Mouse (Mus musculus) midbrain, embryonic 15.5 days (tissue): ENCODE results near the gene Sv2c. TPM values are rescaled to one million over a fixed set of nuclear protein-coding genes. Genes with fewer than 3 reads are reported as not detected.
"Not testable (repeated sequence)": the region's sequence is repeated elsewhere in the genome, so short reads cannot be mapped to it uniquely, and the experiment has no call there.

Source experiments
- ATAC-seq: fragments of 200-750 bp; cut with Nextera tagmentation; replicated peaks from 2 replicates; pipeline ENCODE4 v1.8.0; 2017; ENCODE audit warnings: moderate TSS enrichment
- H3K27ac ChIP-seq: fragments of 300-500 bp; sonication (generic); 2 replicates; pipeline ENCODE4 v1.5.1; 2015; ENCODE audit warnings: mild to moderate bottlenecking, inconsistent platforms
- H3K27me3 ChIP-seq: fragments of 300-500 bp; sonication (generic); replicated peaks from 2 replicates; pipeline ENCODE4 v1.6.1; 2015; ENCODE audit warnings: inconsistent platforms
- H3K36me3 ChIP-seq: fragments of 300-500 bp; sonication (generic); replicated peaks from 2 replicates; pipeline ENCODE4 v1.6.1; 2015; ENCODE audit warnings: inconsistent platforms
- H3K4me1 ChIP-seq: fragments of 300-500 bp; sonication (generic); 2 replicates; pipeline ENCODE4 v1.6.1; 2015; ENCODE audit warnings: inconsistent platforms
- H3K4me2 ChIP-seq: fragments of 300-500 bp; sonication (generic); 2 replicates; pipeline ENCODE4 v1.6.1; 2015; ENCODE audit warnings: inconsistent platforms, mild to moderate bottlenecking, moderate library complexity
- H3K4me3 ChIP-seq: fragments of 300-500 bp; sonication (generic); 2 replicates; pipeline ENCODE4 v1.5.1; 2015; ENCODE audit warnings: mild to moderate bottlenecking, inconsistent platforms
- H3K9ac ChIP-seq: fragments of 300-500 bp; sonication (generic); 2 replicates; pipeline ENCODE4 v1.6.1; 2015; ENCODE audit warnings: mild to moderate bottlenecking, inconsistent platforms
- H3K9me3 ChIP-seq: fragments of 300-500 bp; sonication (generic); 2 replicates; pipeline ENCODE4 v1.6.1; 2016; ENCODE audit warnings: inconsistent platforms
- WGBS: fragments of 180-500 bp; shearing (Covaris S2); methylation state at CpG from one replicate; pipeline ENCODE4 v1.1.7; 2015; ENCODE audit warnings: mixed read lengths; 5-methylcytosine and 5-hydroxymethylcytosine counted together
- polyA plus RNA-seq: library from polyadenylated mRNA; unstranded; fragments of >200 nt; fragmentation: Nextera tagmentation; extraction: Ambion mirVana; gene quantifications from 2 replicates; pipeline ENCODE4 v1.2.1, GENCODE M21; 2015

Gene Sv2c
- polyA plus RNA-seq, 1 experiment from 2014 or later = 9.1 TPM

- H3K4me3 ChIP-seq = no peak overlapping the region
- H3K27ac ChIP-seq = no peak overlapping the region
- 82% methylated on average over 6 of the region's 6 CpGs for WGBS
- no peaks in the 10 kb centered on the region for H3K36me3 ChIP-seq
- peaks cover 16% of the 10 kb centered on the region for H3K27me3 ChIP-seq
- no peak for ATAC-seq
- no peak overlapping the region for H3K9ac ChIP-seq
- H3K4me1 ChIP-seq = peaks cover 17% of the 10 kb centered on the region
- H3K4me2 ChIP-seq = no peak overlapping the region
- H3K9me3 ChIP-seq = no peaks in the 10 kb centered on the region
Measured at GRCm38 (mm10) chr13:96126669-96127068, 5.7 kb downstream of the Sv2c start.

- Histone ChIP-seq H3K27ac (no peak overlapping the region), H3K4me2 (no peak overlapping the region), H3K4me1 (peaks cover under 1% of the 10 kb centered on the region; the same call in 1 of the 2 replicates), H3K4me3 (no peak overlapping the region), H3K27me3 (peaks cover 6% of the 10 kb centered on the region; the same call in 1 of the 2 replicates), H3K9me3 (no peaks in the 10 kb centered on the region), H3K9ac (no peak overlapping the region), H3K36me3 (no peaks in the 10 kb centered on the region)
- 67% methylated on average over 5 of the region's 5 CpGs for WGBS
- ATAC-seq = no peak
Measured at GRCm38 (mm10) chr13:96125011-96125410, 7.4 kb downstream of the Sv2c start.

GRCm38 (mm10) chr13:96112711-96113110 is 19.7 kb downstream of the Sv2c start:
- H3K4me2 ChIP-seq = no peak overlapping the region
- H3K27ac ChIP-seq = no peak overlapping the region
- ATAC-seq = no peak
- 74% methylated on average over 2 of the region's 2 CpGs for WGBS
- H3K4me1 ChIP-seq = no peaks in the 10 kb centered on the region
- H3K9ac ChIP-seq = no peak overlapping the region
- H3K36me3 ChIP-seq = no peaks in the 10 kb centered on the region
- no peaks in the 10 kb centered on the region for H3K9me3 ChIP-seq
- no peak overlapping the region for H3K4me3 ChIP-seq
- H3K27me3 ChIP-seq = no peaks in the 10 kb centered on the region

GRCm38 (mm10) chr13:96110767-96111166 is 21.6 kb downstream of the Sv2c start:
- H3K9ac ChIP-seq = no peak overlapping the region
- no peaks in the 10 kb centered on the region for H3K27me3 ChIP-seq
- H3K4me3 ChIP-seq = no peak overlapping the region
- no peak overlapping the region for H3K27ac ChIP-seq
- ATAC-seq = 0 out of 2 replicates have a peak, but pooled peaks have one; percentile 42
- H3K4me1 ChIP-seq = no peaks in the 10 kb centered on the region
- 43% methylated on average over 3 of the region's 3 CpGs for WGBS
- no peaks in the 10 kb centered on the region for H3K36me3 ChIP-seq
- no peaks in the 10 kb centered on the region for H3K9me3 ChIP-seq
- no peak overlapping the region for H3K4me2 ChIP-seq

GRCm38 (mm10) chr13:96106367-96106766 is 26.0 kb downstream of the Sv2c start:
- Histone ChIP-seq H3K27ac (no peak overlapping the region), H3K27me3 (no peaks in the 10 kb centered on the region), H3K4me2 (no peak overlapping the region), H3K36me3 (no peaks in the 10 kb centered on the region), H3K4me3 (no peak overlapping the region), H3K9ac (no peak overlapping the region), H3K4me1 (no peaks in the 10 kb centered on the region), H3K9me3 (no peaks in the 10 kb centered on the region)
- ATAC-seq = no peak
- WGBS = 90% methylated on average over 4 of the region's 4 CpGs

GRCm38 (mm10) chr13:96090929-96091328 is 41.4 kb downstream of the Sv2c start:
- Histone ChIP-seq H3K36me3 (no peaks in the 10 kb centered on the region), H3K9me3 (no peaks in the 10 kb centered on the region), H3K4me3 (no peak overlapping the region), H3K9ac (no peak overlapping the region), H3K27ac (no peak overlapping the region), H3K27me3 (no peaks in the 10 kb centered on the region), H3K4me2 (no peak overlapping the region), H3K4me1 (no peaks in the 10 kb centered on the region)
- 70% methylated on average over 4 of the region's 4 CpGs for WGBS
- no peak for ATAC-seq

GRCm38 (mm10) chr13:96085581-96086302 is 46.6 kb downstream of the Sv2c start:
- H3K27ac ChIP-seq = no peak overlapping the region
- ATAC-seq = no peak
- no peak overlapping the region for H3K9ac ChIP-seq
- no peaks in the 10 kb centered on the region for H3K36me3 ChIP-seq
- H3K9me3 ChIP-seq = no peaks in the 10 kb centered on the region
- H3K4me1 ChIP-seq = no peaks in the 10 kb centered on the region
- H3K27me3 ChIP-seq = no peaks in the 10 kb centered on the region
- H3K4me3 ChIP-seq = no peak overlapping the region
- WGBS = 80% methylated on average over 7 of the region's 7 CpGs
- H3K4me2 ChIP-seq = no peak overlapping the region

GRCm38 (mm10) chr13:96081754-96082153 is 50.6 kb downstream of the Sv2c start, which contains the start of gene Gm17190:
Gm17190 (plus strand) TSS chr13:96082054.
- H3K9ac ChIP-seq, ATAC-seq, H3K27ac ChIP-seq, H3K4me2 ChIP-seq, H3K27me3 ChIP-seq, H3K9me3 ChIP-seq, H3K36me3 ChIP-seq, H3K4me1 ChIP-seq, H3K4me3 ChIP-seq: not testable (repeated sequence)
- 89% methylated on average over 1 of the region's 1 CpGs for WGBS

GRCm38 (mm10) chr13:96081276-96081675 is 51.1 kb downstream of the Sv2c start, which contains the start of gene Gm20075:
Gm20075 (minus strand) TSS chr13:96081376.
- H3K4me2 ChIP-seq, H3K27me3 ChIP-seq, H3K4me3 ChIP-seq, H3K9ac ChIP-seq, ATAC-seq, H3K9me3 ChIP-seq, H3K36me3 ChIP-seq, H3K27ac ChIP-seq, H3K4me1 ChIP-seq: not testable (repeated sequence)
- 84% methylated on average over 3 of the region's 3 CpGs for WGBS

- H3K4me2 ChIP-seq = no peak overlapping the region
- WGBS = 50% methylated on average over 8 of the region's 8 CpGs
- H3K4me1 ChIP-seq = peaks cover 4% of the 10 kb centered on the region; the same call in 1 of the 2 replicates
- H3K27me3 ChIP-seq = no peaks in the 10 kb centered on the region
- no peaks in the 10 kb centered on the region for H3K36me3 ChIP-seq
- no peak overlapping the region for H3K27ac ChIP-seq
- peak; percentile 24; the same call in 1 of the 2 replicates for ATAC-seq
- no peak overlapping the region for H3K4me3 ChIP-seq
- H3K9ac ChIP-seq = no peak overlapping the region
- H3K9me3 ChIP-seq = no peaks in the 10 kb centered on the region
Measured at GRCm38 (mm10) chr13:96073555-96073954, 58.8 kb downstream of the Sv2c start.

- WGBS = 81% methylated on average over 3 of the region's 3 CpGs
- ATAC-seq = no peak
- H3K4me2 ChIP-seq = no peak overlapping the region
- no peaks in the 10 kb centered on the region for H3K9me3 ChIP-seq
- H3K27ac ChIP-seq = no peak overlapping the region
- H3K4me3 ChIP-seq = no peak overlapping the region
- no peaks in the 10 kb centered on the region for H3K4me1 ChIP-seq
- no peaks in the 10 kb centered on the region for H3K36me3 ChIP-seq
- H3K9ac ChIP-seq = no peak overlapping the region
- H3K27me3 ChIP-seq = no peaks in the 10 kb centered on the region
Measured at GRCm38 (mm10) chr13:96052755-96053154, 79.6 kb downstream of the Sv2c start.

GRCm38 (mm10) chr13:96045396-96045795 is 87.0 kb downstream of the Sv2c start:
- no peaks in the 10 kb centered on the region for H3K9me3 ChIP-seq
- H3K4me2 ChIP-seq = no peak overlapping the region
- H3K36me3 ChIP-seq = no peaks in the 10 kb centered on the region
- ATAC-seq = no peak
- no peak overlapping the region for H3K27ac ChIP-seq
- WGBS = 33% methylated on average over 5 of the region's 5 CpGs
- no peak overlapping the region for H3K9ac ChIP-seq
- H3K4me3 ChIP-seq = no peak overlapping the region
- no peaks in the 10 kb centered on the region; the same call in 1 of the 2 replicates for H3K4me1 ChIP-seq
- H3K27me3 ChIP-seq = no peaks in the 10 kb centered on the region
